Mouse (Mus musculus) gastrocnemius, postnatal 10 days (tissue): Measurements from ENCODE around the gene Kcne3. TPM values are rescaled to one million over a fixed set of nuclear protein-coding genes. Genes with fewer than 3 reads are reported as not detected.

Experiments used
- DNase-seq: peaks from one replicate; pipeline ENCODE4 v3.0.0; 2021; ENCODE audit warnings: mixed read lengths
- long read RNA-seq, 2 experiments: library from polyadenylated mRNA; stranded (forward); transcript quantifications; one replicate each; pipeline ENCODE4 v2.0.0; 2021
- total RNA-seq, 2 experiments: library from RNA; stranded (reverse); gene quantifications; 2 replicates each; pipeline ENCODE4 v1.2.3; 2021

Kcne3 gene
- total RNA-seq = under 1 TPM; 0.70 to 0.84 TPM
- long read RNA-seq, experiment 1, partial matches to known transcripts = 0 of 1 reads
- long read RNA-seq, experiment 1, other reads (novel, unspliced or antisense) = 0 of 1 reads
- long read RNA-seq, experiment 2 = 0 reads

DNA sequence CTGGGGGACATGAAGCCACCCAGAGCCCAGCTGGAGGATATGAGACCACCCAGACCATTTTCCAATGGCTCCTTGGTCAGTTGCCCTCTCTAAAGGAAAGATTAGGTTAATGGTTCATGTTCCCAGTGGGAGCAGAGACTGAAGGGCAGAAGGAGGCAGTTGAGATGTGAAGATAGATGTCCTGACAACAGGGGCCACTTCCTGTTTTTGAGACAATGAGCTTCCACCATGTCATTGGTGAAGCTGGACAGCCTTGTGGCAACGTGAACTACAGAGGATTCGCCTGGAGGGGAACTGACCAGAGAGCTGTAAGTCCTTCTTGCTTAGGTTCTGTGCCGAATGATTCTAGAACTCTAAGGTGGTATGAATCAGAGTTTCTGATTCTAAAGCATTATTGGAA, at the start of gene Kcne3:
Kcne3 (plus strand) TSS at position 234 of the 400 bp plus-strand sequence.
- no peak for DNase-seq

DNA sequence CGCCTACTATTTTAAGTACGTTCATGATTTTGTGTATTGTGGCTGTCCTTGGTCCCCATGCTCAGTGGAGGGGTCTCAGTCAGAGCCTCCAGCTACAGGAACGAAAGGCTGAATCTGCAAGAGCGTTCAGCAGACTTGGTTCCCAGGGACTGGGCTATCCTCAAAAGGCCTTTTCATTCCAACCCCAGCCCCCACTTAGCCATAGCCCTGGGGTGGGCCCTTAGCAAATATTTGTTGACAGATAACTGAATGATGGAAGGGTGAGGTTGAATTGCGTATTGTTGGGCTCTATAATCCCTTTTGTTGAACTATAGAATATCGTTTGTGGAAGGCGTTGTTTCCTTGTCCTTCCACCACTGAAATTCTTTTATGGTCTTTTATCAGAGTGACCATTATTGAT, 49.8 kb upstream of the Kcne3 start:
- no peak for DNase-seq

GRCm38 (mm10) chr7:100128262-100129041, 47.9 kb upstream of the Kcne3 start:
- DNase-seq = no peak

GRCm38 (mm10) chr7:100130592-100130991, 45.7 kb upstream of the Kcne3 start:
- DNase-seq = no peak

DNA sequence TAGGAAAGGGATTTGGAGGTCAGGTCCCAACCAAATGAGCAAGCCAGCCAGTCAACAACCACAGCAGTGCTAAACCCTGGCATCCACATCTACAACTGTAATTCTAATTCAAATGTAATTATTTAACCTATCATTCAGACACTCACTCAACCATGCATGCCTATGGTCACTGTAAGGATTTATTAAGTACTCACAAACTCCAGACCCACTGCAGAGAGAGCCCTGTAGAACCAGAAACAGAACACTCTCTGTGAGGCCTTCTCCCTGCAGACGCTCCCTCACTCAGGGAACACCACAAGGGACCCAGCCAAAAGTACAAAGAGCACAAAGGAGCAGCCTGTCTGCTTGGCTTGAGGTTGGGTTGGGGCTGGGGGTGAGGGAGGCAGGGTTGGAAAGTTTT, 43.9 kb upstream of the Kcne3 start:
- no peak for DNase-seq

DNA sequence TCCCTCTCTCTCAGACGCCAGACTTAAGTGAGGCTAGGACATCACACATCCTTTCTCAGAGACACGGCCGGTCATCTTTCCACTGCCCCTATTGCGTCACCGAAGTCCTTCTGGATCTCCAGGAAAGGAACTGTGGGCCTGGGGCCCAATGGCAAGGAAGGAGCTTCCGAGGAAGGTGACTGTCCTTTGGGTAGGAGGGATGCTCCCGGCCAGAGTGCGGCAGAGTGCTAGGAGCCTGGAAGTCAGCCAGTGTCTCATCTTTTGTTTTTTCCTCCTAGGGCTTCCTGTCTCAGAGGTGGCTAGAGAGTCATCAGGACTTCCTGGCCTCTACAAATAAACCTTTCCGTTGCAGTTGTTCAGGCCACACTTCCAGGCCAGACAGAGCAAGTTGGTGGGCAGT, 39.3 kb upstream of the Kcne3 start:
- DNase-seq = no peak

GRCm38 (mm10) chr7:100138075-100138474, 38.2 kb upstream of the Kcne3 start:
- no peak for DNase-seq

DNA sequence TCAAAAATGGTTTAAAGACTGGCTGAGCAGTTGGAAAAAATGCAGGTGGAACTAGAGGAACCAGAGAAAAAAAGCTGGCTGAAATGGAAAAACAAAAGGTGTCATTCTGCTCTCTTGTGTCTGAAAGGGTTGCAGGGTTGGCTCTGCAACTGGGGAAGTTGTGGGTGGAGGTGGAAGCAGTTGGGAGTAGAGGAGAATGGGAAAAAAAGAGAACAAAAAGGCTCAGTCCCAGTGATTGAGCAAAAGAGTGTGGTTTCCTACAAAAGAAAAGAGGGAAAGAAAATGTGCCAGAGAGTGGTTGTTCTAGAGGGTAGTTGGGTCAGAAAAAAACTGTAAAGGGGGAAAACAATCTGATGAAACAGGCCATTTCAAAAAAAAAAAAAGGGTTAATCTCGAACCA, 35.7 kb upstream of the Kcne3 start:
- no peak for DNase-seq

DNA sequence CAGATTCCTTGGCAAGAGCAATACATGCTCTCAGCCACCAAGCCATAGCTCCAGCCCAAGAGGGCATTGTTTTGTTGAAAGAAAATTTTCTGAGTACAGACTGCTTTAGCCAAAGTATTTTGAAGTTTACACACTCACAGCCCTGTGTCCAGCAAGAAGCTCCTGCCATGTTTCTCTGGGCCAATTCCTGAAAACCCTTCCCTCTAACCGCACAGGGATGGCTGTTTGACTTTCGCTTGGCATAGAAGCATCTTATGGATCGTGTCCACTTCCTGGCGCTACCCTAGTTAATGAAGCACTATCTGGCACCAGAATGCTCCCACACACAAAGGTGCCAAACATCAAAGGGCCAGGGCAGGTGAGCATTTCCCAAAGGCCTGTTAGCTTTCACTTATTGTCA, 27.7 kb upstream of the Kcne3 start:
- DNase-seq = no peak

DNA sequence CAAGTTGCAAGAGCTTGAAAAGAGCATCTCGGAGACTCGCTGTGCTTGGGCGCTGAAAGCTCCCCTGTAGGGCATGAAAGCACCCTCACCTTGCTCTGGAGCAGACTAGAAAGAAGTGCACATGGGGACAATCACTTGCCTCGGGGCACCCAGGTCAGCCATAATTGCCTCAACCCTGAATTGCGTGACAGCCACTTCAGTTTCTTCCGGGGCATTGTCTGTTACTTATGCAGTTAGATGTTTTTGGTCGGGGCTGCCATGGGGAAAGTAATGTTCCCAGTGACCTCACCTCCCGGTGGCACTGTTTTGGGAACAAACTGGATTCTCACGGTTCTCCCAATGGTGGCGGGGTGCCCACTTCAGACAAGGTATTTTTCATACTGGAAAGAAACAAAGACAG, 26.2 kb upstream of the Kcne3 start:
- DNase-seq = no peak

DNA sequence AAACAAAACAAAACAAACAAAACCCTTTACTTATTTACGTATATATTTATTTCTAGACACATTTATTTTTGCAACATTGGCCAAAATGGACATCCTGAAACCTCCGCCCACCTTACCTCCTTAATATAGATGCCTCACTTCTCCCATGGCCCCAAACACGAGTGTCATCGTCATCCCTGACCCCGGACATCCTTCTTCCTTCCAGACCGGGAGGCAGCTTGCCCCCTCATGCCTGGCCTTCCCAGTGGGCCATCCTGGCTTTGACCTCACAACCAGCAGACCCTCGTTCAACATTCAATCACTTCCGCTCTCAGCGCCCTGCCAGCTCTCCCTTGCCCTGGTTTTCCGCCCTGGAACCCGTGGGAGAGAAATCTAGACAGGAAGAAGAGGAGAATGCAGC, 25.7 kb upstream of the Kcne3 start:
- DNase-seq = no peak

- no peak for DNase-seq
These were observed 18.6 kb upstream of the Kcne3 start for GRCm38 (mm10) chr7:100157669-100158068.

DNA sequence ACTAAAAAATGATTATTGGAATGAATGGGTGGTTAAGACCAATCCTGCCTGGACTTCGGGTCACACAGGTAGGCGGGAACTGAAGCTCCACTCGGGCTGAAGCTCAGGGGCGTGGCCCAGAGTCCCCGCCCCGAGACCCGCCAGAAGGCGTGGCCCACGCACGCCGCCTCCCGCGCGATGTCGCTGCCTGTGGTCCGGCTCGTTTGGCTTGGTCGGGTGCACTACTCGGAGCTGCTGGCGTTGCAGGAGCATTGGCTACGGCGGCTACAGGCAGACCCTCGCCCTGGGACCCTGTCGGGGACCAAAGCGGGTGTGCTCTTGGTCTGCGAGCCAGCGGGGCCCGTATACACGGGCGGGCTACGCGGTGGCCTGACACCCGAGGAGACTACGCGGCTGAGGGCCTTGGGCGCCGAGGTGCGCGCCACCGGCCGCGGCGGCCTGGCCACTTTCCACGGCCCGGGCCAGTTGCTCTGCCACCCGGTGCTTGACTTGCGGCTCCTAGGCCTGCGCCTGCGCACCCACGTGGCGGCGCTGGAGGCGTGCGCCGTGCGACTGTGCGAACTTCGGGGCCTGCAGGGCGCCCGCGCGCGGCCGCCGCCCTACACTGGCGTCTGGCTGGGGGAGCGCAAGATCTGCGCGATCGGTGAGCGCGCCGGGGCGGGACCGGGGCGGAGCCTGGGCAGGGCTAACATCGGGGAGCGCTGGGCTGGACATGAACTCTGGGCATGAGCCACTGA, 17.0 kb upstream of the Kcne3 start, which contains the start of gene Lipt2:
Lipt2 (plus strand) TSS at position 173 of the 737 bp plus-strand sequence.
- peak; percentile 94 for DNase-seq

DNA sequence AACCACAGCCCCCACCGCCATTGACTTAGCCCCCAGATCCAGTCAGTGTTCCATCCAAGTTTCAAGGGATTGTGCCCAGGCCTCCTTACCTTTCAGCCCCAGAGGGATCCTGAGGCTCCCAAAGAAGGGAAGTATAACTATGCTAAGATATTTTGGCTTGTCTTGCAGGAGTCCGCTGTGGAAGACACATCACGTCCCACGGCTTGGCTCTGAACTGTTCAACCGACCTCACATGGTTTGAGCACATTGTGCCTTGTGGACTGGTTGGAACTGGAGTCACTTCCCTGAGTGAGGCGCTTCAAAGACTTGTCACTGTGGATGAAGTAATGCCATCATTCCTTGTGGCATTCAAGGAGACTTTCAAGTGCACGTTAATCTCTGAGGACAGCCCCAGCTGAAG, 16.3 kb upstream of the Kcne3 start:
- DNase-seq = no peak

GRCm38 (mm10) chr7:100163506-100163905, 12.8 kb upstream of the Kcne3 start:
- no peak for DNase-seq

DNA sequence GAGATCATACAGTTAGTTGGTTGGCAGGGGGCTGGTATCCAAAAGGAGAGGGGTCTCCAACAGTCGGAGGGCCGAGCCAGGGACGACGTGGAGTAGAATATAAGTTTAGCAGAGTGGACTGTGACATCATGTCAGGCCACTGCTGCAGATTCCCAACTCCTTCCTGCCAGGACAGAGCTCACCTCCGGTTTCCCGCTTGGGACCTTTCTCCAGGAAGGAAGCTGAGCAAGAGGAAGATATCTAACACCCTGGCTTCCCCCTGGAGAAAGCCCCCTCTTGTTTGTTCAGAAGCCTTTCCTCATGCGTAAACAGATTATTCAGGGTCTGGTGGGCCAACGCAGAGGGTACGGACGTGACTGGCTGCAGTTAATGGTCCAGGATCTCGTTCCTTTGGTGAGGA, 7.6 kb upstream of the Kcne3 start:
- no peak for DNase-seq

DNA sequence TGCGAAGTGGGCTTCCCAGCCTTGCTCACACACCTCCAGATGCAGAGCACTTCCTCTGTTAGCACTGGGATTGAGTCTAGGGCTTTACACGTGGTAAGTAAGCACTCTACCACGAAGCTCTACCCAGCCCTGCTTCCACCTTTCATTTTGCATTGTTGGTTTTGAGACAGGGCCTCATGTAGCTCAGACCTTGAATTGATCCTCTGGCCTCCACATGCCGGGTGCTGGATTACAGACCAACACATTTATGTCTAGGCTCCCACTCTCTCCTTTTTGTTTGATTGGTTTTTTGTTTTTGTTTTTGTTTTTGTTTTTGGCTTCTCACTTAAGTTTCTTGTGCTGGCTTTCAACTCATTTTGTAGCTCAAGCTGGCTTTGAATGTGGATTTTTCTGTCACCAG, 5.5 kb upstream of the Kcne3 start:
- DNase-seq = no peak

GRCm38 (mm10) chr7:100178016-100178890, 2.0 kb downstream of the Kcne3 start:
- peak; percentile 50 for DNase-seq

DNA sequence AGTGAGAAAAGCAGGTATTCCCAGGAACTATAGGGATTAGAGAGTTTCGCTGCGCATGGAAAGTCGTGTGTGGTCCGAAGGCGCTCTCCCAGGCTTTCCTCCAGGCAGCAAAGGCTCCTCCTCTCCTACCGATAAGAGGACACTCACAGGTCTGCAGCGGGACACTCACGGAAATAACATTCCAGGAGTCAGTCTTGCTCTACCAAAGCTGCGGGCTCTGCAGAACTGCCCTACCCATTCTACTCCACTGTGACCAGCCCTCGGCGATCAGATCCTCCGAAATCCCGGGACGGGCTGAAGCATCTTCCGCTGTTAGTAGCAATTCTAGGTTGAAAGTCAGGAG, 2.6 kb downstream of the Kcne3 start:
- DNase-seq = no peak

- no peak for DNase-seq
These were observed 3.1 kb downstream of the Kcne3 start for GRCm38 (mm10) chr7:100179394-100179793.

- no peak for DNase-seq
These were observed 3.6 kb downstream of the Kcne3 start for GRCm38 (mm10) chr7:100179836-100180407.

DNA sequence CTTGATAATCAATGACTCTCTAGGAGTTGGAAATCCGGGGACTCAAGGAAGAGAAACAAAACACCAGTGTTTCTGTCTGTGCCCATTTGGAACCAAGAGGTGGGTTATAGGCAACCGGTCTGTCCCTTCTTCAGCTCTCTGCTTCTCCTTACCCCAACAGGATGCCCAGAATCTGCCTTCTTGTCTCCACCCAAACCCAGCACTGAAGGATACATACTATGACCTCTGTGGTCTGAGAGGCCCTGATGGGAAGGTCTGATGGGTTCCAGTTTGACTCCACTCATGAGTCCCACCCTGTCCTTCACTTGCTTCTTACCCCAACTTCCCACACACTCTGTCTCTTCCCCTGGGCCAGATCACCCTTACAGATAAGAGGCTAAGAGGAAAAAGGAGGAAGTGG, 4.9 kb downstream of the Kcne3 start:
- no peak for DNase-seq
